Mouse (Mus musculus) right cerebral cortex, postnatal 36 days (tissue): ENCODE results near the gene Dgcr2.
A peak's percentile ranks its signal among the peaks of the same experiment; 100 is the strongest.

Experiments
- DNase-seq, 2 experiments: peaks; one replicate each; pipeline ENCODE4 v3.0.0; 2022; ENCODE audit warnings: low spot score in 2 of 2, mixed read lengths in 1 of 2

The Dgcr2 gene

DNA sequence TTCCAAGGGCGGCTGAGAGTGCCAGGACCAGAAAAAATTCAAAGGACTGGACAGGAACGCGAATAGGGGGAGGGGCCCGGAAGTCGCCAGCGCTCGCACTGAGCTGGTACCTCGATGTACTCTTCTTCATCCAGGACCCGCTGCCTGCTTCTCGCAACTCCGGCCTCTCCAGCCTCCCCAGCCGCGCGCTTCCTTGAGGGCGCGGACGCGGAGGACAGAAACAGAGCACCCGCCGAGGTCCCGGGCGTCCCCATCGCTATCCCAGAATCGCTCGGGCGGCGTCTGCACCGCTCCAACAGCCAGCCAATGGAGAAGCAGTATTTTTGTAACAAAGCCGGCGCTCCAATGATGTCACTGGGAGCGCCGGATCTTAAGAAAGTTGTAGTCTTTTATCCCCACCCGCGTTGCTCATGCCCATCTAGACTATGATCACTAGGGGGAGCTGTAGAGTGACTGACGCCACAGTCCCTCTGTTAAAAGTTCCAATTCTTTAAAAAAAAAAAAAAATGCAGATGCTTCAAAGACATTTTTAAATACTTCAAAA, 12.8 kb upstream of the Dgcr2 start, which contains the start of gene Ess2:
Gene Ess2, minus strand, starts transcription at position 297 of the 544 bp plus-strand sequence.
- peak; percentile 93 to 96 for DNase-seq

DNA sequence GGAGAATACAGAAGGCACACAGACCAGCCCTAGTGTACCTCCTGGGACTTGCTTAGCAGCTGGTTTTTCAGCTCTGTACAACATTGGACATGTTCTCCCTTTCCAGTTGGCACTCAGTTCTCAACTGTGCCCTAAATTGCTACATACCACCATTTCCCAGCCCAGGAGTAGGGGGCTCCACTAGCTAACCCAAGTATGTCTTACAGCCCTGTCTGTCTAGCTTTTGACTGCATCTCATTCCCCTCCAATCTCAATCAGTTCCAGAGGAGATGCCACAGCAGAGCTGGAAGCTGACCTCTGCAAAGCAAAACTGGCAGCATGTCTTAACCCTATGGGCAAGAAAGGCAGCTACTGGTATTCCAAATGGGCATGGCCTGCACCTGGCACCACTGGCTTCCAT, 2.3 kb downstream of the Dgcr2 start:
- DNase-seq: no peak

DNA sequence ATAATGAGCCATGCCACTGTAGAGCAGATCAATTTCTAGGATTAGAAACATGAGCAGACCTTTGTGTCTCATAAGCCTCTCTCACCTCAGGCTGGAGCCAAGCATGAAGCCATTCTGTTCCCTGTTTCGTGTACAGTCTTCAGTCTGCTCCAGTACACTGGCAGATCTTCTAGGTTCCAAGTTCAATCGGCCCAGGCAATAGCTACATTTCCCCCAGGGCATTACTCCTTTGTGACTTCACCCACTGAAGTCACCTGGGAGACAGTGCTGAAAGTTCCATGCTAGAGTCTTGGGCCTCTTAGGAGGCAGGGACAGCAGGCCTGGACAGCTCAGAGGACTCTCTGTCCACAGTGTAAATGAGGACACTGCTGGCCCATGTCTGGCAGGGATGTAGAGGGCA, 4.4 kb downstream of the Dgcr2 start, which contains the start of gene Tssk1:
Gene Tssk1, plus strand, starts transcription at position 301 of the 400 bp plus-strand sequence.
- DNase-seq: no peak

DNA sequence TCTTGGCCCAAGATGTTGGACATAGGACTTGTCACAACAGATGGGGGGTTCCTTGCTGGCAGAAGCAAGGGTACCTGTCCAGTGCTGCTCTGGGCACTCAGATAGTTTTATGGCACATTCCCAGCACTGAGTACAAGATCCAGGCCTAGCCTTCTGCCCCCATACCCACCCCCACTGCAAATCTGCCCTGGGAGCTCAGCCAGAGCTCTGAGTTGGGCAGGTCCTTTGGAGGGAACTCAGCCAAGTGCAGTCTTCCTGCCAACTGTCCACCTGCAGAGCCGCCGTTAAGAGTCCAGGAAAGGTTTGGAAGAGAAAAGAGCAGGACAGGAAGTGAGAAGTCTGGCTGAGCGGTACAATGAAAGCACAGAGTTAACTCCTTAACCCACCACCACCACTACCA, 5.8 kb downstream of the Dgcr2 start:
- DNase-seq: no peak

DNA sequence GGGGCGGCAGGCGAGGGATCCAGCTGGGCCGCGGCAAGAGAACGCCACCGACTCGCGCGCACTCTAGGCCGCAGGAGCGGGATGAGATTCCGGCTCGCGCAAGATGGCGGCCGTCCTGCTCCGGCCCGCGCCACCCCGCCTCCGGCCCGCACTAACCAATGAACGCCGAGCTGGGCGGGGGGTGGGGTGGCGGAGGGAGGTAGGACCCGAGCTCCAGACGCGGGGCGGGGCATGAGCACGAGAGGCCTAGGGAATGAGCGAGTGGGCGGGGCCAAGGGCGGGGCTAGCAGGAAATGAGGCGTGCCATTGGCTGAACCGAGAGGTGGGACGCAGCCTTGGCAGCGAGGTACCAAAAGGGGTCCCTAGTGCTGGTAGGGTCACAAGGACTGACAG, 6.8 kb downstream of the Dgcr2 start, which contains the start of gene Gm20518:
Gene Gm20518, minus strand, starts transcription at position 105 of the 393 bp plus-strand sequence.
- peak; percentile 98 to 99 for DNase-seq

DNA sequence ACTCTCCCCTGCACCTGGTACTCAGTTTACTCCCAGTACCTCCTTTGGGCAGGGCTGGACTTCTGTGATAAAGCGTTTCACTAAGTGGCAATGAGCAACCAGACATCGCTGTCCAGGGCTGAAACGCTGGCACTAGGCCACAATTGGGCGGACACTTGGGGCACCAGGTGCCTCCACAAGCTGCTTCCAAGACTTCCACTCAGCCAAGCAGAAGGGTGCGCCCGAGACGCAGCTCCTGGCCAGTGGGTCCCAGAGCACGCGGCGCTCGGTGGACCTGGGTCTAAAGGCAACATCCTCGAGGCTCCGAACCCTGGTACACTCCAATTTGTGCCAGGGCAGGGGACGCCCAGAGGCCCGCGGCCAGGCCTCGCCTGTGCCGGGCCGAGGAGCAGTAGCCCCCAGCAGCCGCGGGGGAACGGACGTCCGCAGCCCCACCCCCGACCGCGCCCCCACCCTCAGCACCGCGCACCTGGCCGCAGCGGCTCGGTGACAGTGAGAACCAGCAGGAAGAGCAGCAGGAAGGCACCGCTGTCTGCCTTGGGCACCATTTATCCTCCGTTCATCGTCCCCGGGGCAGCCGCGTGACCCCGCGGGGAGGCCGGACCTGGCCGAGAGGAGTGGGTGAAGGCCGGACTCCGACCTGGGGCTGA, 7.3 kb downstream of the Dgcr2 start:
- DNase-seq: peak; percentile 38 to 44

DNA sequence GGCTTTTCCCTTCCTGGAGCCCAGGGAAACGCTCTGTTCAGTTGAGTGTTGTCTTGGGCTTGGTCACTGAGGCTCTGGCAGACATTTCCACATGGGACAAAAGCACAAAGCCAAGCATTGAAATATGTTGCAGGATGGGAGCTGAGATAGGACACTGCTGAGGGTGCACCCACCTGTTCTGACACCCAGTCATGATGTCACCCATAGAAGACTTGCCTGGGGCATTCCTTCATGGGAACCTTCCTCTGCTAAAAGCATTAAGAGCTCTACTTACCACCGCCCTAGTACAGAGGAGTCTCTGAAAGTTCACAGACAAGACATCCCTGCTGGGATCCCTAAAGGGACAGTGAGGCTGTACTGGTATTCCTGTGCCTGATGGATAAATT, 8.0 kb downstream of the Dgcr2 start:
- DNase-seq: no peak

DNA sequence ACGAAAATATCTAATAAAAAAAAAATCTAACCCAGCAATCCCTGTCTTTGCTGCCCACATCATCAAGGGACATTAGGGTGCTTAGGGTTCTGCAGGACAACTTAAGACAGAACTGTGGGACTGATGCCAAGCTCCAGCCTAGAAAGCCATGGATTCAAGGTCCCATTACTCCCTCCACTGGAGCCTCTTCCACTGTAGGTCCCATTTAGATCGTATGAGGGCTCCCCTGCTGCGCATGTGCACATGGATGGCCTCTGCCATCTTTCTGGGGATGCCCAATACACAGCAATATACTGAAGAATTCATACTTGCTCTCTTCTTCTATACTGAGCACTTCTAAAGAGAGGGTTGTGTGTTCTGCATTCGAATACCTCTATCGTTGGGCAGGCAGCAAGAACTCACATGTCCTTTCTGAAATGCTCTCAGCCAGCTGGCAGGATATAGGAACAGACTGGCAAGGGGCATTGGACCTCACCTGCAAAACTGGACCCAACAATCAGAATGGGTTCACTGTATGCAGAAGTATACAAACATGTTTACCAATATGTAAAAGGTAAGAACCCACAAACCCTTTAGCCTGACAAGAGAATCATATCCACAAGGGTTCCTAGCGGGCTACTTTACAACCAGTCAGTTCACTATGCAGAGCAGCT, 8.5 kb downstream of the Dgcr2 start:
- no peak for DNase-seq

DNA sequence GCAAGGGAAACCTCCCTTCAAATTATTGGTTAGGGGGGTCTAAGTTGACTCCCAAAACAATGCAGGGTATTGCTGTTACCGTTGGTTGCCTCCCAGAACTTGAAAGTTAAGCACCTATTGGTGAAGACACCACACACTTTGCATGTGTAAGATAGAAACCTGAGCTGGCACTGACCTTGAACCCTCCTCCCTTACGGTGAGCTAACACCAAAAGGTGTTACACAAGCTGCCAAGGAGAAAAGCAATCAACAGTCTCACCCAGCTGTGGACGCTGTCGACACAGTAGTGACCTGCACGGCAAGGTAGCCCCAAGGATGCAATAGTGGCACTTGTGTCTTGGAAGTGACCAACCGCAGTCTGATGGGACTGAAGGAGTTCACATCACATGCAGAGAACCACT, 14.2 kb downstream of the Dgcr2 start:
- no peak for DNase-seq

DNA sequence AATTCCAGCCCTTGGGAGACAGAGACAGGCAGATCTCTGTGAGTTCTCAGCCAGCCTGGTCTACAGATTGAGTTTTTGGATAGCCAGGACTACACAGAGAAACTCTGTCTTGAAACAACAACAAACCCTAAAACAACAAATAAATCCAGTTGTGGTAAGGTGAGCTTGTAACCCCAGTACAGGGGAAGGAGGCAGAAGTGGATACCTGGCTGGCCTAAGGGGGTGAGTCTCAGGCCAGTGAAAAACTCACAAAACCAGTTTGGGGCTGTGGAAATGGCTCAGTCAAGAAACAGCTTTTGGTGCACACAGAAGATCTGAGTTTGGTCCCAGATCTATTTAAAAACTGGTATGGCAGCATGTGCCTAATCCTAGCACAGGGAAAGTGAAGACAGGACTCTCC, 16.2 kb downstream of the Dgcr2 start:
- DNase-seq: no peak

DNA sequence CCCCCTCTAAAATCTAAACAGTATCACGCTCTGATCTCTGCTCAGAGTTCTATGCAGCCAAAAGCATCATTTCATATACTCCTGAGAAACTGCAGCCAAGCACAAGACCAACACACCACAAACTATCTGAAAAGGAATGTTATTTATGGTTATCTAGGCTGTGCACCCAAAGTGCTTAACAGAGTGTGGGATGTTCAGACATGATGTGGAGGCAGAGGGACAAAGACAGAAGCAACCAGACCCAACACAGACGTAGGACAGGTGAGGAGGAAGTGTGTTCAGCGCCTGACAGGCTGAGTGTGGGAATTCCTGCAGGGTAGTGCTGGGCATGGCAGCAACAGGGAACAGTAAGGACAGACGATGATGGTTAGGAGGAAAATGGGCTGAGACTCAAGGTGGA, 18.8 kb downstream of the Dgcr2 start:
- peak; percentile 29 to 45 for DNase-seq

DNA sequence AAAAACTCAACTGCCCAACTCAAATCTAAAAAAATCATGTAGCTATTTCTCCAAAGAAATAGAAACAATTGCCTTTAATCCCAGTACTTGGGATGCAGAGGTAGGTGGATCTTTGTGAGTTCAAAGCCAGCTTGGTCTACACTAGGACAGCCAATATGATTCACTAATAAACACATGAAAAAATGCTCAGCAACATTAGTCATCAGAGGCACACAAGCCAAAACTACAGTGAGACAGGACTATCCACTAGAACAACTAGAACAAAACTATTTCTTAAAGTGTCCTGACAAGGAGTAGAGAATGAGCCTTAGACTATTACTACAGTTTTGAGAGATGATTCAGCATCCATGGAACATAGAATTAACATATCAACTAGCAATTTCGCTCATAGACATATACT, 22.3 kb downstream of the Dgcr2 start:
- DNase-seq: no peak

DNA sequence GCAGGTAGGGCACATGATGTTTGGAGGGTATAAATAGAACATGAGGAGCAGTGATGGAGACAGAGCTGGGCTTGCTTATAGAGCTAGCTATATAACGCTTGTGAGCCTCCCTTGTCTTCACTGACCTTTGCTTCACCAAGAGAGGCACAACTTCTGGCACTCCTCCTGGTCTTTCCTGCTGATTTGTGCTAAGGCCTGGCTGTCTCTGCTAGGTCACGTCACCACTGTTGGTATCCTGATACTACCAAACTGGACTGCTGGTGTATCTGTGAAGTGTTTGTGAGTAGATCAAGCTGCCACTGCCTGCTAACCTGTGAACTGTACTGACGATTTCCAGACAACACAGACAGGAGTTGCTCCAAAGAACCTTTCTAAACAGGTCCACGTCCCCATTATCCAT, 23.2 kb downstream of the Dgcr2 start:
- no peak for DNase-seq

DNA sequence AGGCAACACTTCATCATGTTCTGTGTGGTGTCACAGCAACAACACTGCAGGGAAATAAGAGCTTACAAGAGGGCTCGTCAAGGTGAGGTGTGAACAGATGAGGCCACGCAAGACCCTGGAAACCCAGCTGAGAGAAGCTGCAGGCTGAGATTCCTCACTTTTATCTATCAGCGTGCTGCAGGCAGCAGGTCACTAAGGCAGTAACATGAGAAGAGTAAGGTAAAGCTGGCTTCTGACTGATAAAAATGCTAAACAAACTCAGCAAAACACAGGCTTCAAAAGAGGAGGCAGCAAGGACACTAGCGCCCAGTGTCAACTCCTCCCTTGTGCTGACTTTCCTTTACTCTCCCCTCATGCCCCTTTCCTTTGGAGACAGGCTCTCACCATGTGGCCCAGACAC, 25.4 kb downstream of the Dgcr2 start:
- DNase-seq: no peak

DNA sequence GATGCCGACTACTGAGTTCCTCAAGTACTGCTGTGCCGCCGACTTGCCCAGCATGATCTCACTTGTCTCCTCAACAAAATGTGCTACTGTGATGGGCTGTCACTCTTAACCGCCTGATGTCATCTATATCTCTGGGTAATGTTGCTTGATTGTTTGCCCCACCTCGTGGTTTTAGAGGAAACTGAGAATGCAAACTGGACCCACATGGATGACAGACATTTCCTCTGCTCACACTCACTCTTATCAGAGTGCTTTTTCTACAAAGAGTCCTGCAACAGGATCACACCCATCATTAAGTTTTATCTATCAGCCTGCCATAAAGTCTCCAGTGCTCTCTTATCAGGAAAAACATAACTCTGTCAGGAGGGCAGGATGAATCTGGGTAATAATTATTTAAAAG, 27.1 kb downstream of the Dgcr2 start:
- no peak for DNase-seq

DNA sequence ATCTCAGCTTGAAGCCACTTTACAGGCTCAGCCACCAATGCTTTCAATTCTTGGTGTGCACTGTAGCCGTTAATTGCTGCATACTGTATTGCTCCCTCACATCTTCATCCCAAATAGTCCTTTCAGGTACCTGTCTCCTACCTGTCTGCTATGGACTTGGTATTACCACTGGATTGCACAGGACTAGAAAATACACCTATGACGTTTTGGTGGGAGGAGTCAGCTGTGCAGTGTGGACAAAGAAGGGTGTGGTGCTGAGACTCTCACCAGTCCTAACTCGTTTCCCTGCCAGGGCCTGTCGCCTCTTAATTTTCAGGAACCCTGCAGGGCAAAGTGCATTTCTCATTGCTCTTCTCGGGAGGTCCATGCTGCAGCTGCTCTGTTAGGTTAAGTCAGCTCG, 32.6 kb downstream of the Dgcr2 start:
- DNase-seq: no peak

DNA sequence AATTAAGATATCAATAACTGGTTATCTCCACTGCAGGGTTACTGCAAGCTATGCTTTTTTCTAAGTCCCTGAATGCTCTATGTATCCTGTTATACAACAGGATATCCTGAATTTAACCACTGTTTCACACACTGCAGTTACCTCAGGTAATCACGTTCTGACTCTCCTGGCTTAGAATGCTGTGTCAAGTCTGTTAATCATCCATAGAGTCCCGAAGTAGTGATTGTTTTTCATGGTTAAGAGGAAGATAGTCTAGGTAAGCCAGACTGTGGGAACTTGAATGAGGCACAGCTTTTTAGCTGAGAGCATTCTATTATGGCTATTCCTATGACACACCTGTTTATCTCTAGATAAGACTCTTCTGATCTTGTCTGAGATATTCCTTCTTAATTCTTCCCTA, 33.1 kb downstream of the Dgcr2 start:
- no peak for DNase-seq

DNA sequence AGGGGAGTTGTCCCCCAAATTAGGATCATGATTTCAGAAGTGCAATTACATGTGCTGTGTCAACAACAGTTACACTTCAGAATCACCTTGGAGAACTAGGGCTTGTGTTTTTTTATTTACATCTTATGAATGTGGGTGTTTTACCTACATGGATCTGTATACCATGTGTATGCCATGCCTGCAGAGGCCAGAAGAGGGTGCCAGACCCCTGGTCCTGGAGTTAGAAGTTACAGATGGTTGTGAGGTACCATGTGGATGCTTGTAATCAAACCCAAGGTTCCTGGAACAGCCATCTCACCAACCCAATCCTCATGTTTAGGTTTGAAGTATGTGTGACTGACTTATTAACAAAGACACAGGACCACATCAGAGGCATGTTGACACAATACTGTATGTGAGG, 39.8 kb downstream of the Dgcr2 start:
- DNase-seq: no peak

DNA sequence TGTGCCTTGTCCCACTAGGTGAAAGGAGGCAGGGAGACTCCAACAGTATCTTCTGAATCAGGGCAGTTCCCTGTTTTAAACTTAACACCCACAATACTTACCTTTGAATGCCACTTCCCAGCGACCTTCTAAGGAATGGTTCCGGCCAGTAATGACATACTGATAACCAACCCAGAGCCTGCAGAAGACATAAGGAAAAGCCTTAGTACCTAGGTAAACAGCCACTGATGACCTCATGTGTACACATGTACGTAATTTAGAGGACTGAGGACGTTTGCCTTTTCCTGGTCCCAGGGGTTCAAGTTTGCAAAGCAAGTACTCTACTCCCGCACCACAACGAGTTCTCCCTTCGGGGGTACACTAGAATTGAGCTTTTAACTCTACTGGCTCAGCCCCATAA, 41.2 kb downstream of the Dgcr2 start:
- no peak for DNase-seq

DNA sequence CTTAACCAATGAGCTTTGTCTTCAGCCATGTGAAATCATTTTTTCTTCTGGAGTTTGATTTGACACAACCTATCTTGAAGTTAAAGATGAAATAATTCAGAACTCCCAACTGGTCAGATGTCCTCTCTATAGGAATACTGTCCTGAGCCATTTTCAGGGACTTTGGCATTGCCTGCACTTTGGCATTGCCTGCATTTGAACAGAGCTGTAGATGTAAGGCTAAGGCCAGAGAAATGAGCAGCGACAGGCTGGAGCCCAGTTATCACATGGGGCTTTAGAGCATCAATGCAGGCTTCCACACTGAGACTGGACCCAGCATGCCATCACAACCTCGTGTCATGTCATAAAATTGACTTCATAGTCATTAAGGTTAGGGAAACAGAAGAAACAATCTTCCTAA, 45.1 kb downstream of the Dgcr2 start:
- no peak for DNase-seq

DNA sequence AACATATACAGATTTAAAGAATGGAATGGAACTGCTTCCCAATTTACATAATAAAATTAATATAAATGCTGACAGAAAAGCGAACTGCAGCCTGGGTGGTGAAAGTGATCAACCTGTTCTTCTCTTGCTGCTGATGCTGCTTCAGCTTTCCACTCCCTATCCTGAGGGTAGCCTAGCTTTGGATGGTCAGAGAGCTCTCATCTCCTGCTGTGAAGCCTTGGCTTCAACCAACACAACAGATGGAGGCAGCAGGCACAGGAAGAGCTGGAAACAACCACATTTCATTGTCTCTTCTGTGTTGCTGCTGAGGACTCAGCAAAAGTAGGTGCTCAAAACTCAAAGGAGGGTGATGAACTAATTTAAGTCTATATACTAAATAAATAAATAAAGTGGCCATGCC, 46.5 kb downstream of the Dgcr2 start:
- no peak for DNase-seq

DNA sequence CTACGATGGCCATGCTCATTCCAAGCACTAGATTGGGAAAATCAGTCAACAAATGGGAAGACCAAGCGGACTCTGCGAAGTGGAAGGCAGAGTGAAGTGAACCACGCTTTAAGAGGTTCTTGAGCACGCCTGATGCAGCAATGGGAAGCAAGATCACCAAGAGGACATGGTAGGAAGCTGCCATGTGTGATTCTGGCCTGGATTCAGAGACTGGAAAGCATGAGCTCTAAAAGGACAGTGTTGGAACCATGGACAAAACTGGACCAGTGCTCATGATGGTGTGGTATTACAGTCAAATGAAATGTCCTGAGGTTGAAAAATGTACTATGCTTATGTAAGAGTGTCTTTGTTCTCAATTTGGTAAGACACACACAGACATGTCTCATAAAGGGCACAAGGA, 47.0 kb downstream of the Dgcr2 start:
- DNase-seq: no peak

DNA sequence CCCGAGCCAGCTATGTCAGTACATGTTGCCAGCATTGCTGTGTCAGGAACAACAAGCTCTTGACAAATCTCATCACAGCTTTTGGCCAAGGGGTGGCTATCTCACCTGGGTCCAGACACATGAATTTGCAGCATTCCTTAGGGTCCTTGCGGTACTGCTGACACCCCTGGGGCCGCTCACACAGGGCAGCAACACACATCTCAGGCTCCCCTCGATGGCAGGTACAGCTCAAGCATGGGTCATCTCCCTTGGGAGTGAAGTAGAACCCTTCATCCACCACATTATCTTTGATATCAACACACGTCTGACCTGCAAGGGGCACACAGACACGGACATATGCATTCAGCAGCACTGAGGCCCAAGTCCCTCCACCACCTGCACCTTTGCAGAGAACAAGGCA, 48.9 kb downstream of the Dgcr2 start:
- no peak for DNase-seq
